Mouse (Mus musculus) E14TG2a.4 (cell line): ENCODE measurements around the gene Hdac9.

Experiments
- CTCF ChIP-seq: conservative IDR thresholded peaks from 2 replicates; pipeline ENCODE4 v1.5.1; 2014; ENCODE audit warnings: low read length
- NANOG ChIP-seq: IDR thresholded peaks from 2 replicates; pipeline ENCODE4 v1.6.1; 2014; ENCODE audit warnings: borderline replicate concordance, low read length, mixed read lengths
- POU5F1 ChIP-seq: IDR thresholded peaks from 2 replicates; pipeline ENCODE4 v1.6.1; 2014; ENCODE audit warnings: low read length, borderline replicate concordance

DNA sequence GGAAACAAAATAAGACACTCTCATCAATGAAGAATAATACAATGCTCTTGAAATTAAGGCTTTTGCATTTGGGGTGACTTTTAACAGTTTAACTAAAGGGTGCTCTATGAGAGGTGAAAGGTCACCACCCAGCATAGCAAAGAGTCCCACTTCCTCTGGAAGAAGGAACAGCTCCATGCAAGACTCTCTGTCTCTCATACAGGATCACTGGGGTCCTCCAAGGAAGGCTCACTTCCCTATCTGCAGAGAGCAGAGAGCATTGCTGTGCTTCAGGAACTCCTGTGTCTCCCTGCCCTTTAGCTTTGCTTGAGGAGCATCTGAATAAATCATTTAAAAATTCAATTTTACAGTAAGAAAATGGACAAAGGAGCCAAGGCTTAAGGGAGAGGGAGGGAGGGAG, 129.5 kb downstream of the Hdac9 start:
- no peak for TF ChIP-seq CTCF
- no peak for TF ChIP-seq POU5F1
- TF ChIP-seq NANOG, result no peak
